Mouse (Mus musculus) ES-E14 (cell line): ENCODE data around the gene Cmklr1. TPM values are rescaled to one million over a fixed set of nuclear protein-coding genes. Genes with fewer than 3 reads are reported as not detected.

Source experiments
- DNase-seq: peaks from one replicate; pipeline ENCODE4 v3.0.0-alpha.2; 2013; ENCODE audit warnings: low read depth, low spot score
- H3K27ac ChIP-seq: 2 replicates; pipeline ENCODE4 v1.5.1; 2012; ENCODE audit warnings: low read depth, mild to moderate bottlenecking, low read length, moderate library complexity, mixed read lengths; ENCODE audit not compliant: poor library complexity, insufficient read depth, severe bottlenecking
- H3K36me3 ChIP-seq: 2 replicates; pipeline ENCODE4 v1.6.1; 2012; ENCODE audit warnings: mild to moderate bottlenecking, low read length, moderate library complexity, mixed read lengths; ENCODE audit not compliant: control insufficient read depth, poor library complexity, insufficient read depth, severe bottlenecking
- H3K4me1 ChIP-seq, 2 experiments: fragments of 150-350 bp in 1 of 2; sonication (generic) in 1 of 2; 2 replicates each; pipeline ENCODE4 v1.6.1; 2012; ENCODE audit warnings: low read length in 2 of 2, mild to moderate bottlenecking in 1 of 2, mixed read lengths in 1 of 2; ENCODE audit not compliant: control insufficient read depth in 2 of 2, insufficient read depth in 2 of 2, poor library complexity in 1 of 2
- H3K4me3 ChIP-seq, 2 experiments: fragments of 150-350 bp in 1 of 2; sonication (generic) in 1 of 2; 2 replicates each; pipeline ENCODE4 v1.5.1; 2012; ENCODE audit warnings: low read length in 2 of 2, low read depth in 1 of 2, mild to moderate bottlenecking in 1 of 2, mixed read lengths in 1 of 2; ENCODE audit not compliant: insufficient read depth in 1 of 2, poor library complexity in 1 of 2, severe bottlenecking in 1 of 2
- H3K9ac ChIP-seq: 2 replicates; pipeline ENCODE4 v1.6.1; 2012; ENCODE audit warnings: low read depth, mild to moderate bottlenecking, low read length, mixed read lengths; ENCODE audit not compliant: poor library complexity, insufficient read depth, severe bottlenecking
- H3K9me3 ChIP-seq: fragments of 150-350 bp; sonication (generic); 2 replicates; pipeline ENCODE4 v1.6.1; 2012; ENCODE audit warnings: low read depth, mild to moderate bottlenecking, low read length; ENCODE audit not compliant: control insufficient read depth, insufficient read depth
- CHD2 ChIP-seq: IDR thresholded peaks from 2 replicates; pipeline ENCODE4 v1.6.1; 2014; ENCODE audit warnings: mild to moderate bottlenecking, low read depth, low read length, inconsistent platforms
- HCFC1 ChIP-seq: IDR thresholded peaks from 2 replicates; pipeline ENCODE4 v1.6.1; 2012; ENCODE audit warnings: low read length, inconsistent platforms, borderline replicate concordance; ENCODE audit not compliant: insufficient read depth
- MAFK ChIP-seq: IDR thresholded peaks from 2 replicates; pipeline ENCODE4 v1.6.1; 2014; ENCODE audit warnings: mild to moderate bottlenecking, low read depth, low read length, inconsistent platforms; ENCODE audit not compliant: insufficient read depth
- ZC3H11A ChIP-seq: IDR thresholded peaks from 2 replicates; pipeline ENCODE4 v1.6.1; 2012; ENCODE audit warnings: low read depth, mild to moderate bottlenecking, inconsistent platforms, low read length, borderline replicate concordance
- ZNF384 ChIP-seq: IDR thresholded peaks from 2 replicates; pipeline ENCODE4 v1.6.1; 2012; ENCODE audit warnings: low read depth, low read length, inconsistent platforms
- in situ Hi-C, 2 experiments: fragments of 600-800 bp; cut with MboI; formaldehyde crosslinking; loops; one replicate each; pipeline ENCODE4 v1.15.1; 2025; ENCODE audit warnings: low sequenced_read_pairs in 2 of 2, inconsistent platforms in 1 of 2; ENCODE audit not compliant: unreplicated experiment in 2 of 2
- total RNA-seq: library from RNA; depleted of rRNA; stranded (reverse); fragments of 300-350 nt; gene quantifications from 2 replicates; pipeline ENCODE4 v1.2.3, GENCODE M21; 2012; rRNA removed

Cmklr1 gene
- total RNA-seq, 1 experiment: 10.4 TPM

DNA sequence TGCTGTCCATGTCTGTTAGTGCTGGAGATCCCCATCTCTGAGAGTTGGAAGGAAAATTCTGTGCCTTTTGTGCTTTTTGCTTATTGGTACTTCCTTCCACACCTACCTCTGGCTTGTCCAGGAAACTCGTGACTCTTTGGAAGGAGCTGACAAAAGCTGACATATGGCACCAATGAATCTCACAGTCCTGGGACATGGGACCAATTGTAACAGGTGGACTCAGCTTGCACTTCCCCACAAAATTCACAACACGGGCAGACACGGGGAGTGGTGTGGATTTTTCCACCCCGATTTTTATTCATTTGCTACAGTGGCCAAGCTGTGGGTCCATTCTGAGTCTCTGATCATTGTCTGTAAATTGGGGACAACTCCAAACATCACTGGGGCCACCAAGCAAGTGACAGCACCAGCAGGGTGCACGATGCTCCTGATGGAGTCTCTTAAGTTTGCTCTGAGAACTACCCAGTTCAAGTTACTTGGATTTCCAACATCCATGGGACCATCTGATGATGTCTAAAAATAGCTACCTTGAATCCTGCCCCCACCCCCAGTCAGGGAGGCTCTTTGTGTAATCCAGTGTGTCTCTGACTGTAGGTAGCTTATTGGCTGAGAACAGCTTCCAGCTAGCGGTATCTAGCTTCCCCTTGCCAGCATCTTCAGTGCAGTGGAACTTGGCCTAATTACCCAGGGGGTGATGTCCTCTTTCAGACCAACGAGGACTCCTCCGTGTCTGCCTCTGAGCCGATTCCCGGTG lies 84.9 kb downstream of the Cmklr1 start:
- no peak for TF ChIP-seq CHD2
- no peak for TF ChIP-seq ZC3H11A
- TF ChIP-seq HCFC1: no peak
- no peak for TF ChIP-seq MAFK
- TF ChIP-seq ZNF384: no peak
- Histone ChIP-seq H3K27ac (no peak overlapping the region), H3K9me3 (no peaks in the 10 kb centered on the region), H3K36me3 (no peaks in the 10 kb centered on the region; the same call in 1 of the 2 replicates), H3K9ac (no peak overlapping the region), H3K4me1 (peaks cover 3 to 7% of the 10 kb centered on the region in 2 experiments; a peak in 1 of 4 replicates), H3K4me3 (no peak overlapping the region)
- in situ Hi-C loops: no loop called here
- DNase-seq: no peak

DNA sequence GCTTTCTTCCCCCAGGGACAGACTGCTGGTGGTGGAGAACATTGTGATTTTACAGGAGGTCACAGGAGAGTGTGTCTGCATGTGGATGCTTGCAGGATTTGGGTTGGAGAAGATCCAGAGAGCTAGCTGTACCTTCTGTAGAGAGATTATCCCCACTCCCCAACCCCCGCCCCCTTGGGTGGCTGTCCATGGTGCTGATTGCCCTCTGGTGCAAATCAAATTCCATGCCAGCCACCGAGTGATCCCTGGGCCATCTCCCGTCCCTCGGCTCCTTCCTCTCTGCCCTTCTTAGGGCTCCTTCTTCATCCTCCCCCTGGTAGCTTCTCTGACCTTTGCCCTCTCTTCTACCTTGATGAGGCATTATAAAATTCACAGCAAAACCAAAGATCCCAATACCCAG lies 85.8 kb downstream of the Cmklr1 start:
- DNase-seq: no peak
- peaks cover 3 to 7% of the 10 kb centered on the region in 2 experiments; a peak in 1 of 4 replicates for H3K4me1 ChIP-seq
- H3K9me3 ChIP-seq: no peaks in the 10 kb centered on the region
- H3K36me3 ChIP-seq: no peaks in the 10 kb centered on the region; the same call in 1 of the 2 replicates
- H3K9ac ChIP-seq: no peak overlapping the region
- TF ChIP-seq MAFK: no peak
- no peak for TF ChIP-seq ZC3H11A
- no peak for TF ChIP-seq ZNF384
- no peak for TF ChIP-seq CHD2
- no peak overlapping the region for H3K4me3 ChIP-seq
- H3K27ac ChIP-seq: no peak overlapping the region
- in situ Hi-C loops: no loop called here

Other genes with a start within 250 kb of the Cmklr1 start
- 2.6 and 3.4 TPM in 2 replicates for gene Wscd2, start 160.1 kb downstream of the Cmklr1 start, total RNA-seq
- not detected in 2 replicates for gene 1700069L16Rik, start 74.3 kb upstream of the Cmklr1 start, total RNA-seq
- 8.6 and 10.5 TPM in 2 replicates for gene Ficd, start 85.4 kb upstream of the Cmklr1 start, total RNA-seq
- 78.0 and 100 TPM in 2 replicates for gene Sart3, start 122.1 kb upstream of the Cmklr1 start, total RNA-seq
- gene Iscu, start 122.3 kb upstream of the Cmklr1 start, total RNA-seq: 78.4 and 80.1 TPM in 2 replicates
- gene Tmem119, start 150.1 kb upstream of the Cmklr1 start, total RNA-seq: 3.3 and 7.1 TPM in 2 replicates
- 0.31 and 1.3 TPM in 2 replicates for gene Selplg, start 182.2 kb upstream of the Cmklr1 start, total RNA-seq